Mouse (Mus musculus) forebrain, embryonic 16.5 days (tissue): Measurements from ENCODE around the gene Lrrc17. TPM values are rescaled to one million over a fixed set of nuclear protein-coding genes. Genes with fewer than 3 reads are reported as not detected.

Experiments used
- ATAC-seq: fragments of 200-750 bp; cut with Nextera tagmentation; 2 replicates; pipeline ENCODE4 v1.8.0; 2017; ENCODE audit warnings: mild to moderate bottlenecking, moderate library complexity
- H3K27ac ChIP-seq: fragments of 300-500 bp; sonication (generic); 2 replicates; pipeline ENCODE4 v1.5.1; 2014; ENCODE audit warnings: low read length, control low read depth
- H3K27me3 ChIP-seq: fragments of 300-500 bp; sonication (generic); replicated peaks from 2 replicates; pipeline ENCODE4 v1.6.1; 2014; ENCODE audit warnings: low read length; ENCODE audit not compliant: control insufficient read depth, insufficient read depth
- H3K36me3 ChIP-seq: fragments of 300-500 bp; sonication (generic); 2 replicates; pipeline ENCODE4 v1.6.1; 2014; ENCODE audit not compliant: control insufficient read depth, insufficient read depth
- H3K4me1 ChIP-seq: fragments of 300-500 bp; sonication (generic); replicated peaks from 2 replicates; pipeline ENCODE4 v1.6.1; 2014; ENCODE audit warnings: low read length; ENCODE audit not compliant: control insufficient read depth, insufficient read depth
- H3K4me2 ChIP-seq: fragments of 300-500 bp; sonication (generic); 2 replicates; pipeline ENCODE4 v1.6.1; 2014; ENCODE audit warnings: mild to moderate bottlenecking, low read length, control low read depth
- H3K4me3 ChIP-seq: fragments of 300-500 bp; sonication (generic); replicated peaks from 2 replicates; pipeline ENCODE4 v1.5.1; 2014; ENCODE audit warnings: mild to moderate bottlenecking, low read length, control low read depth
- H3K9ac ChIP-seq: fragments of 300-500 bp; sonication (generic); replicated peaks from 2 replicates; pipeline ENCODE4 v1.6.1; 2014; ENCODE audit warnings: low read depth, low read length, control low read depth
- H3K9me3 ChIP-seq: fragments of 300-500 bp; sonication (generic); 2 replicates; pipeline ENCODE4 v1.6.1; 2016; ENCODE audit warnings: low read length; ENCODE audit not compliant: control insufficient read depth
- WGBS: fragments of 180-500 bp; shearing (Covaris S2); extraction: QIAGEN DNeasy Blood & Tissue Kit; methylation state at CpG from one replicate; pipeline ENCODE4 v1.1.7; 2014; 5-methylcytosine and 5-hydroxymethylcytosine counted together
- polyA plus RNA-seq: library from polyadenylated mRNA; unstranded; fragments of >200 nt; fragmentation: Nextera tagmentation; extraction: Ambion mirVana; gene quantifications from 2 replicates; pipeline ENCODE4 v1.2.1, GENCODE M21; 2015

Gene Lrrc17
- polyA plus RNA-seq, 1 experiment from 2014 or later = 3.3 TPM

GRCm38 (mm10) chr5:21553685-21554084, 10.3 kb downstream of the Lrrc17 start:
- no peak overlapping the region for H3K27ac ChIP-seq
- H3K9me3 ChIP-seq = no peaks in the 10 kb centered on the region
- H3K4me1 ChIP-seq = no peaks in the 10 kb centered on the region
- H3K4me2 ChIP-seq = no peak overlapping the region
- WGBS = 90% methylated on average over 4 of the region's 4 CpGs
- no peak for ATAC-seq
- no peaks in the 10 kb centered on the region for H3K36me3 ChIP-seq
- H3K9ac ChIP-seq = no peak overlapping the region
- H3K4me3 ChIP-seq = no peak overlapping the region
- no peaks in the 10 kb centered on the region for H3K27me3 ChIP-seq

GRCm38 (mm10) chr5:21554732-21555131, 11.4 kb downstream of the Lrrc17 start:
- Histone ChIP-seq H3K9ac (no peak overlapping the region), H3K4me2 (no peak overlapping the region), H3K36me3 (no peaks in the 10 kb centered on the region), H3K9me3 (no peaks in the 10 kb centered on the region), H3K27me3 (no peaks in the 10 kb centered on the region), H3K27ac (no peak overlapping the region), H3K4me1 (no peaks in the 10 kb centered on the region), H3K4me3 (no peak overlapping the region)
- whole genome bisulfite sequencing = 81% methylated on average over 1 of the region's 1 CpGs
- no peak for ATAC-seq

DNA sequence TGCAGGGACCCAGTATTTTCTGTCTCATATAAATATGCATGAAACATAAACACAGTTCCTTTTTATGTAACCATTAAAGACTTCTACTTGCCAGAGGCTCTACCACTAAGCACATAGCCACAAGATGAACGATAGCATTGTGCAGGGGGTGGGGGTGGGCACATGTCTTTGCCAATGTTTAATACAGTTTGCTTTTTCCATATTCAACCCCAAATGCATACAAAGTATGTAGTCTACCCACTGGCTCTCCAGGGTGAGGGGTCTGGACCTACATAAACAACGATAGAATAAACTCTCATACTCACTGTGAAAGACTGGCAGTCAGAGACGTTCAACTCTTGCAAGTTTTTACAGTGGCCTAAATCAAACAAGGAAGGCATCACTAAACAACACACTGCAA, 13.1 kb downstream of the Lrrc17 start:
- WGBS = 77% methylated on average over 3 of the region's 3 CpGs
- no peak overlapping the region for H3K9ac ChIP-seq
- H3K4me1 ChIP-seq = no peaks in the 10 kb centered on the region
- no peaks in the 10 kb centered on the region for H3K9me3 ChIP-seq
- no peak overlapping the region for H3K4me2 ChIP-seq
- H3K27ac ChIP-seq = no peak overlapping the region
- H3K27me3 ChIP-seq = no peaks in the 10 kb centered on the region
- no peaks in the 10 kb centered on the region for H3K36me3 ChIP-seq
- ATAC-seq = no peak
- H3K4me3 ChIP-seq = no peak overlapping the region

GRCm38 (mm10) chr5:21563936-21564335, 20.6 kb downstream of the Lrrc17 start:
- ATAC-seq = no peak

GRCm38 (mm10) chr5:21565392-21566065, 22.2 kb downstream of the Lrrc17 start:
- Histone ChIP-seq H3K9ac (no peak overlapping the region), H3K27me3 (no peaks in the 10 kb centered on the region)
- 84% methylated on average over 9 of the region's 9 CpGs for WGBS

More at GRCm38 (mm10) chr5:21563936-21564335, 20.6 kb downstream of the Lrrc17 start:
- 90% methylated on average over 2 of the region's 2 CpGs for WGBS
- H3K9ac ChIP-seq = no peak overlapping the region
- H3K27ac ChIP-seq = no peak overlapping the region
- 0 out of 2 replicates have a peak, but pooled peaks cover 4% of the 10 kb centered on the region for H3K4me1 ChIP-seq
- no peak overlapping the region for H3K4me2 ChIP-seq
- H3K9me3 ChIP-seq = no peaks in the 10 kb centered on the region
- H3K36me3 ChIP-seq = no peaks in the 10 kb centered on the region
- no peak overlapping the region for H3K4me3 ChIP-seq
- H3K27me3 ChIP-seq = no peaks in the 10 kb centered on the region

DNA sequence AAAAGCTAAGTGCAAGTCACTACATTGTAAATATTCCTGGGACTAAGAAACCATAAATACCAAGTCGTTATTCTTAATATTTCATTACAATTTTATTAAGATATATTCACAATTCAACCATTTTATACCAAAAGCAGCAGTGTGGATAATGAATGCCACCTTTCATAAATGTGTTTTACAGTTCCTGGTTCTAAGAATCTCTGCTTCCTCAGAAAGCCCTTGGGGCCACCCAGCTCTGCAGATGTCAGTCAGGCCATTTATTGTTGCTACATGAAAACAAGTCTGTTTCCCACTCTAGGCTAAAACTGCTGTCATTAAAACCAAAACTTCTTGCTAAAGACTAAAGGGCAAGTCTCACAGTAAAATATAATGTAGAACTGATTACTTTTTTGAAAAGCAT, 24.4 kb downstream of the Lrrc17 start:
- no peak overlapping the region for H3K4me2 ChIP-seq
- no peaks in the 10 kb centered on the region for H3K36me3 ChIP-seq
- WGBS = 80% methylated on average over 1 of the region's 1 CpGs
- no peak overlapping the region for H3K4me3 ChIP-seq
- H3K27ac ChIP-seq = no peak overlapping the region
- H3K4me1 ChIP-seq = 0 out of 2 replicates have a peak, but pooled peaks cover 4% of the 10 kb centered on the region
- H3K9ac ChIP-seq = no peak overlapping the region
- ATAC-seq = no peak
- no peaks in the 10 kb centered on the region for H3K27me3 ChIP-seq
- H3K9me3 ChIP-seq = no peaks in the 10 kb centered on the region

More at GRCm38 (mm10) chr5:21565392-21566065, 22.2 kb downstream of the Lrrc17 start:
- 0 out of 2 replicates have a peak, but pooled peaks cover 4% of the 10 kb centered on the region for H3K4me1 ChIP-seq
- H3K27ac ChIP-seq = no peak overlapping the region
- no peaks in the 10 kb centered on the region for H3K9me3 ChIP-seq
- no peaks in the 10 kb centered on the region for H3K36me3 ChIP-seq
- H3K4me3 ChIP-seq = no peak overlapping the region
- H3K4me2 ChIP-seq = no peak overlapping the region
- ATAC-seq = no peak

DNA sequence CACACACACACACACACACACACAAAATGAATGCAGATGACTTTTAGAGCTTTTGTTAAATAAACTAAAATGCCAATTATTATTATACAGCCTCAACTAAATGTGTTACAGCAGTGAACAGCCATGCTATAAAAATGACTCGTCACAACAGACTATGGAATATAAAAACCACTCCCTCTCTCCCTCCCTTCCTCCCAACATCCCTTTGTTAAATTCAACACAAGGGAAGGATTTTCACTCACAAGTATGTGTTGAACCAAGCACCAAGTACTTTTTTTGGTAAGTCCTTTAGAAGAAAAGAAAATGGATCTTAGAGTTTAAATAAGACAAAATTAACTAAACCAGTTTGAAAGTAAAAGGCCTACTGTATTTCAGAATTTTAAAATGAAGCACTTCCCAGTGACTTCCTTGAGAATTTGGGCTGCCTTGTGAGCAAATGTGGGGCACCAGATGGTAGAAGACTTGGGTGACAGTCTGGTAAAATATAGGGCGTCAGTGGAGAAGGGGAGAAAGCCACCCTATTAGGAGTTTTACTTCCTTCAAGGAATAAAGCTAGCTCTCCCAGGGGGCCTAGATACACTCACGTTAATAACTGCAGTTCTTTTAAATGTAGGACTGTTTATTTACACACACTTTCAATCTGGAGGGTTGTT, 29.5 kb downstream of the Lrrc17 start:
- no peaks in the 10 kb centered on the region for H3K9me3 ChIP-seq
- peak overlapping the region; percentile 53 for H3K27ac ChIP-seq
- no peak overlapping the region for H3K4me2 ChIP-seq
- no peaks in the 10 kb centered on the region for H3K4me1 ChIP-seq
- ATAC-seq = peak; percentile 47; the same call in 1 of the 2 replicates
- H3K27me3 ChIP-seq = no peaks in the 10 kb centered on the region
- no peak overlapping the region for H3K4me3 ChIP-seq
- no peak overlapping the region for H3K9ac ChIP-seq
- 54% methylated on average over 3 of the region's 3 CpGs for WGBS
- H3K36me3 ChIP-seq = no peaks in the 10 kb centered on the region

GRCm38 (mm10) chr5:21574386-21575209, 31.2 kb downstream of the Lrrc17 start:
- Histone ChIP-seq H3K4me1 (no peaks in the 10 kb centered on the region), H3K9me3 (no peaks in the 10 kb centered on the region), H3K4me2 (no peak overlapping the region), H3K27ac (no peak overlapping the region), H3K9ac (no peak overlapping the region), H3K4me3 (no peak overlapping the region), H3K36me3 (no peaks in the 10 kb centered on the region), H3K27me3 (no peaks in the 10 kb centered on the region)
- 72% methylated on average over 21 of the region's 21 CpGs for WGBS
- ATAC-seq = no peak

- no peak overlapping the region for H3K4me3 ChIP-seq
- H3K4me1 ChIP-seq = no peaks in the 10 kb centered on the region
- 82% methylated on average over 13 of the region's 13 CpGs for WGBS
- H3K4me2 ChIP-seq = no peak overlapping the region
- no peak overlapping the region for H3K27ac ChIP-seq
- ATAC-seq = no peak
- no peak overlapping the region for H3K9ac ChIP-seq
- H3K27me3 ChIP-seq = no peaks in the 10 kb centered on the region
- no peaks in the 10 kb centered on the region for H3K9me3 ChIP-seq
- H3K36me3 ChIP-seq = no peaks in the 10 kb centered on the region
Measured at GRCm38 (mm10) chr5:21575210-21575550, 31.8 kb downstream of the Lrrc17 start.
